Mouse (Mus musculus): ENCODE measurements at regions not wholly inside any gene's neighbourhood (a gene's known extent, or its start where the extent isn't known, plus 50 kb on each side); places are given as distances from the start of the nearest gene placed in this dataset.
A peak's percentile ranks its signal among the peaks of the same experiment; 100 is the strongest.

DNA sequence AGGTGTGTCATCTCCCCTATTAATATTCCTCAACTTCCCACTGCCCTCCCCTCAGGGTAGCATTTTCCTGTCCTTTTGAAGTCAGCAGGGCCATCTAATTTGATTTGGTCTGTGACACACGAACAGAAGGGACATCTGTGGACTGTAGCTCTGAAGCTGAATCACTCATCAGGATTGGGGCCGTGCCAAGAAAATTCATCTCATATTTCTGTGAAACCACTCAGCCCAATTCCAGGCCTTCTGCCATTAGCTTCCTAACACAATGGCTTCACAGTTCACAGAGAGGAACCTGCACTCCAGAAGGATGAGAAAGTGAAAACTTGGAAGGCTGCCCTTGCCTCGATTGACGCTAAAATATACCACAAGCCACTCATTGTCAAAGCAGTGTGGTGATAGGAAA, 86.1 kb downstream of the Abhd5 start:
- no peak for DNase-seq

GRCm38 (mm10) chr9:122446387-122447105, 95.1 kb downstream of the Abhd5 start:
- DNase-seq: no peak

DNA sequence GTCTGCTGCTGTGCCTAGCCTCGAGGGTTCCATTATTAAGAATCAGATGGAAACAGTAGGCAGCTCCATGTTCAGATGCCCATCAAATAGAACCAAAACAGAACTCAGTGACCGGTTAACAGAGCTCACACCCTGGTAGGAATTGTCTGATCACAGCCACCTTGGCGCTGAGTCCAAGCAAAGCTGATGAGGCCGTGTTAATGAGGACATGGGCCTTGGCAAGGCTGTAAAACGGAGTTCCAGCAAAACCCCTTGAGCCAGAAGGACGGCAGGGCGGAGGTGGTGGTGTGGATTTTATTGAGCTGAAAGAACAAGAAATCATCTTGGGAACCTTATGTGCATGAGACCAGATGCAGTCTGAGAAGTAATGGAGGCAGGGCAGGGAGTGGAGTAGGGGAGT, 96.2 kb downstream of the Abhd5 start:
- DNase-seq: no peak

DNA sequence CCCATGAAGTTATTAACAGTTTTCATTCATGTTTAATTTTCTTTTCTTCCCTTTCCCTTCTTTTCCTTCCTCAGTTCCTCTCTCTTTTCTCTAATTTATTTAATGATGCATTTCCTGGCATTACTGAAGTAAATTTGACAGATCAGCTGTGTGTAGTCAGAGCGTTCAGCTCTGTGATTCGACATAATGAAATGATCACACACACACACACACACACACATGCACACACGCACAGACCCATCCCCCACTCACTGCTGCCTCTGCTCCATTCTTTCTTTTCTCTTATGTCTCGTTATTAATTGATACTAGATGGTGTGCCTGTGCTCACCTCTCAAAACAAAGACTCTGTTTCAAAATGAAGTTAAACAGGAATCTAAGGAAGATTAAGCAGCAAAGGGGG, 96.9 kb downstream of the Abhd5 start:
- no peak for DNase-seq

DNA sequence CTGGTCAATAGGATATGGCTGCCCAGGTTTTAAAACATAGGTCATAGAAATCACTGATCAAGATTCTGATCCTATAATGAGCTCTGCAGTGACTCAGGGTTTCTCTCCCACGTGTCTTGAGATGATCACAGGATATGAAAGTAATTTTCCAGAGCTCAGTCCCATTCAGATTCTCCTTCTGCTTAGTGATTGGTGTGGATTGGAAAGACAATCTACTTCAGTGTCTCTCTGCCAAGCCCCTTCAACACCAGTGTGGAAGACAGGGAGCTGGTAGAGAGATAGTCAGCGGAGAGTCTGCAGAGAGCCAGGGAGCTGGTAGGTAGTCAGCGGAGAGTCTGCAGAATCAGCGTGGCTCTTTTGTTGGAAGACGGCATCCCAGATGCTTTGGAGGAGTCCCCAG, 99.1 kb downstream of the Abhd5 start:
- DNase-seq: no peak

- no peak for DNase-seq
Observed at GRCm38 (mm10) chr9:122455301-122455700, 103.9 kb downstream of the Abhd5 start.

DNA sequence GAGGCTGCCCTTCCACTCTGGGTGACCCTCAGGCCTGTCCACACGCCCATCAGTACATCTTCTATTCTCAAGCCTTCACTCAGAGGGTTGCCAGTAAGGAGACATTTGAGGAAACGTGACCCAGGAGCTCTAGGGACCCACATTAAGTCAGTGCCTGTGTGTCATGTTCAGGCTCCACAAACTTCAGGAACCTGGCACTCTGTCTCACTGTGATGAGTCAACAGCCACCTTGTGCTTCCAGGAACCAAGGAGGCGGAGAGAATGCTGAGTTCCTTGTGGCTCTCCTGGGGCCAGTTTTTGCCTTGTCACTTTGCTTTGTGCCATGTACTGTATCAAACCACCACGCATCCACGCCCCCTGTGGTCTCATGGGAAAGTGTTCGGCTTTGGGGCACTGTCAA, 104.4 kb downstream of the Abhd5 start:
- no peak for DNase-seq

GRCm38 (mm10) chr9:122459491-122459890, 108.1 kb downstream of the Abhd5 start:
- DNase-seq: no peak

- DNase-seq: no peak
Observed at GRCm38 (mm10) chr9:122471539-122471938, 120.1 kb downstream of the Abhd5 start.

DNA sequence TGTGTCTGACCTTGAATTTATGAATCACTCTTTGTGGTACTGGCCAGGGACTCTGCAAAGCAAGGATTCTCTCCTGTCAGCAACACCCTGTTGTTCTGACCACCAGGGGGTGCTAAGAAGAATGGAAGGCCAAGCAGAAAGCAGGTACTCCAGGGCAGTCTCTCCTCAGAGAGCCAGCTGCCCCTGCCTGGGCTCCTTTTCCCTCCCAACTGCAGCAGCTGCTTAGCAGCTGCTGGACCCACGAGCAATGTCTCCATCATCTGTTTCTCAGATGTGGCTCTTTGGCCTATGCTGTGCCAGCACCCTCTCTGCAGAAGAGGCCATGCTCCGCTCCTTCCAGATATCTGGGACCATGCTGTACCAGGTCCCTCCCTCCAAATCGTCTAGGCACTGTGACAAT, 124.9 kb downstream of the Abhd5 start:
- peak in 1 of 2 experiments; percentile 34 for DNase-seq

GRCm38 (mm10) chr9:122487001-122487400, 135.6 kb downstream of the Abhd5 start:
- DNase-seq: no peak

- DNase-seq: no peak
Observed at GRCm38 (mm10) chr9:122494691-122495090, 143.3 kb downstream of the Abhd5 start.

GRCm38 (mm10) chr9:122496482-122496985, 145.1 kb downstream of the Abhd5 start:
- DNase-seq: no peak

DNA sequence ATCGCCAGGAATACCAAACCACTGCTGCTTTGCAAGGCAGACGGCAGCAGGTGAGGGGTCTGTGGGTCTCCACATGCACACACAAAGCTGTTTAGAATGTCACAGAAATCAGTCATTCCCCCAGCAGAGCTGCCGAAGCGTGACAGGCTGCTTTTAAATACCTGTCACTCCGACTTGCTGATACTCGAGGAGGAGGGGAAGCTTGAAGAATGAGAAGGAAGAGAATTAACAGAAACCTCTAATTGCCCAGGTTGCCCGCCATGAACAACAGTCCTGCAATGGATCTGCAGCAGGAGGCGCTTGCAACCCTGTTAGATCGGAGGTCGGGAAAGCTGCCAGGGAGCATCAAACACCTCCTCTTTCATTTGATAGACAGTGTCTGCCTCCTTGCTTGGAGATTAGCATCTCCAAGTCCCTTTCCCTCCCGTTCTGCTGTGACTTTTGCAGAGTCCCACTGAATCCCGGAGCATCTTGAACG, 150.5 kb downstream of the Abhd5 start:
- no peak for DNase-seq

- no peak for DNase-seq
Observed at GRCm38 (mm10) chr9:122521569-122521968, 170.2 kb downstream of the Abhd5 start.

DNA sequence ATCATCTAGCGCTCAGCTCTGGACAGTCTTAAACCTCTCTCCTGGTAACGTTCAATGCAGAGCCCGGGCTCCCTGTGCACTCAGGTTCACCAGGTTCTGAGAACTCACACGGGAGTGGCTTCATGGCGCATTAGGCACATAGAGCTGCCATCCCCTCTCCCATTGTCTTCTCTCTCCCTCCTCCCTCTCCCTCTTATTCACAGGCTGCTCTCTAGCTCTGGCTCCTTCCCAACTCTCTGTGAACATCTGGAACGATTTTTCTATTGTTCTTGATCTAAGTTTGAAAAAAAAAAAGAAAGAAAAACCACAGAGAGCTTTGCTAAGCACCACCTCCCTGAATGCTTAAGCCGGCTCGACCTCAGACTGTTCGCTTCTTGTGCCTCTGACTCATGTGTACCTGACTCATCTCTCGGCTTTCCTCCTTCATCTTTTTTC, 174.2 kb downstream of the Abhd5 start:
- no peak for DNase-seq

GRCm38 (mm10) chr9:122528267-122528666, 176.9 kb downstream of the Abhd5 start:
- no peak for DNase-seq

GRCm38 (mm10) chr9:122529721-122530120, 178.3 kb downstream of the Abhd5 start:
- DNase-seq: no peak

DNA sequence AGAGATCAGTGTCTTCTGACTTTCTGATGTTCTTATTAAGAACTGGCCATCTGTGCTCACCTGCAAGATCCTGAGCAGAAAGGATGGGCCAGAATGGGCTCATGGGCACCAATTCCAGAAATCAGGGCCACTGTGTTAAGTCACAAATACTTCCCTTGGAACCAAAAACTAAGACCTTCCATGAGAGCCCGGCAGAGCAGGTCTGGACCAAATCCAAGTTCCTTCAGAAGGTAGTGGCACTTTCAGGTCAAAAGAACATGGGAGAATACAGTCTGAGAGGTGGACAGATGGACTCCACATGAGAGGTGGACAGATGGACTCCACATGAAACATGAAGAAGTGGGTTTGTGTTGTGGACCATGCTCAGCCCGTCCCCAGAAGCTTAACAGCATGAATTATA, 180.4 kb downstream of the Abhd5 start:
- no peak for DNase-seq

GRCm38 (mm10) chr9:122534121-122534814, 182.9 kb downstream of the Abhd5 start:
- peak; percentile 13 to 44 for DNase-seq

DNA sequence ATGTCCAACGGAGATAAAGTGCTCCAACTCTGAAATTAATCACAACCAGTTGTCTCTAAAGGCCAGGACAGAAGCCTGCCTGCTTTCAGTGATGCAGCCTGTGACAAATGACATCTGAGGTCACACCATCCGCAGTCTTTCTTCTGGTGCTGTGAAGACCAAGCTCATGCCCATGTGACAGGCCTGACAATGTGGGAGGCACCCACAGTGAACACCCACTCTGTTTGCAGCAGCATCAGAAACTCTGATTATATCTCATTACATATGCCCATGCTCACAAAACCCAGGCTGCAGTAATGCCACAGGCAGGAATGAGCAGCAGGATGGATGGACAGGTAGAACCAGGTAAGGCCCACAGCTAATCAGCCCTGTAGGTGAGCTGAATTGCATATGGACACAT, 183.6 kb downstream of the Abhd5 start:
- no peak for DNase-seq

GRCm38 (mm10) chr9:122540091-122540490, 188.7 kb downstream of the Abhd5 start:
- DNase-seq: no peak

GRCm38 (mm10) chr9:122556051-122556450, 191.1 kb upstream of the Topaz1 start:
- DNase-seq: no peak

DNA sequence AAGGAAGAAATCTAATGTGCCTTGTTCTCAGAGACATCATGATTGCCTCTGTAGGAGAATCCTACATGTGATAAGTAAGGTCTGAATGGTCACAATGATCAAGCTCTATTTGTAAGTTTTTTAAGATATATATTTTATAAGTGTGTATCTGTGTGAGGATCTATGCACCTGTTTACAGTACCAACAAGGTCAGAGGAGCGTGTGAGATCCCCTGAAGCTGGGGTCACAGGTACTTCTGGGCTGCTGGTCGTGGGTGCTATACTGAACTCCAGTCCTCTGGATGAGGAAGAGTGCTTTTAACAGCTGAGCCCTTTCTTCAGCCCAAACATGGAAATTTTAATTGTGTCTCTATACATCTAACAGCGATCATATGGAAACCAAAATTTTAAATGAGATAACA, 181.1 kb upstream of the Topaz1 start:
- DNase-seq: no peak

Data from lung, postnatal 4 days (tissue).